Mouse (Mus musculus): ENCODE measurements at regions not wholly inside any gene's neighbourhood (a gene's known extent, or its start where the extent isn't known, plus 50 kb on each side); places are given as distances from the start of the nearest gene placed in this dataset.

GRCm38 (mm10) chr17:45886420-45887049, 145.6 kb downstream of the Vegfa start:
- H3K27me3 ChIP-seq (ENCODE audit: control insufficient read depth in 1 of 2, insufficient read depth in 2 of 2, low read length in 2 of 2) = no peaks in the 10 kb centered on the region; a peak in 3 of 4 replicates
- TF ChIP-seq RAD21 (IDR thresholded peaks at IDR 0.05; ENCODE audit: low read depth, low read length) (no peak), SMC3 (IDR thresholded peaks at IDR 0.05; ENCODE audit: low read depth, low read length) (no peak), ZMIZ1 (IDR thresholded peaks at IDR 0.05; ENCODE audit: low read depth, low read length) (no peak), GATA1 (IDR thresholded peaks at IDR 0.05; ENCODE audit: low read depth, low read length) (no peak), MAFK (IDR thresholded peaks at IDR 0.05; ENCODE audit: borderline replicate concordance, low read depth, low read length) (no peak), RCOR1 (IDR thresholded peaks at IDR 0.05; ENCODE audit: low read depth, low read length) (no peak)
- no peak overlapping the region for H3K9ac ChIP-seq (ENCODE audit: control insufficient read depth, low read depth, low read length, poor library complexity, severe bottlenecking)

DNA sequence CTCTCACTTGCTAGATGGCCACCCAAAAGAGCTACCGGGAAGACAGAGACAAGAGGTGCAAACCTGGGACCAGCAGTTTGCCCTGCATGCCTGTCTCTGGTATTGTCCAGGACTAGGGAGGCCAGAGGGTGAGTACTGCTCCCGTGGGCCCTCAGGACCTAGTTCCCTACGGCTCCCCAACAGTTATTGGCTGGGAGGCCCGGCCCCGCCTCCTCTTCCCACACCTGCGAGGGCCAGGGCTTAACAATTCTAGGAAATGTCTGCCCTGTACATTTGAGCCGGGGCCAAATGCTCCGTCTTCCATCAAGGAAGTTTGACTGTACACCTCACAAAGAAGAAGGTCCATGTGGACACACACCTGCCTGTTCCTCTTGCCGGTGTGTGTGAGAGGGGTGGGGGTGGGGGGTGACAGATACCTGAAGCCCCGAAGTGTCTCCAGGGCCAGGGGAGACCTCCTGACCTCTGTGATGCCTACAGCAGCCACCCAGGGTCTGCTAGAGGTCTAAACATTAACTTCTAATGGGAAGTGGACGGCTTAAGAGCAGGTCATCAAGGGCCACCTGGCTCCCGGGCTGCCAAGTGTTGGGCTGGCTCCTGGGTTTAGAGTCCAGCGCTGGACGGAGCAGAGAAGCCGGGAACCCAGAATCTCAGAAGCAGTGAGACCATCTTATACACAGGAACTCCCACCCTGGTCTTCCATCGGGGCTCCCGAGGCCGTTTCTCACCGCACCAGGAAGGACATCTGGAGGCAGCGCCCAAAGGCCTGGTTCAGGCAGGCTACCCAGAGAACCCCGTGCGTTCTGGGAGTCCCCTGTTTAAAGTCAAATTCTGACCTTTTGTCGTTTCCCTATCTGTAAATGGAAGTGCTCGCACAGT, 146.5 kb downstream of the Vegfa start:
- Histone ChIP-seq H3K79me2 (ENCODE audit: control insufficient read depth, insufficient read depth, low read length, poor library complexity) (no peaks in the 10 kb centered on the region), H3K9ac (ENCODE audit: control insufficient read depth, low read depth, low read length, poor library complexity, severe bottlenecking) (no peak overlapping the region), H3K4me3 (ENCODE audit: control insufficient read depth in 1 of 2, insufficient read depth in 1 of 2, low read depth in 2 of 2, low read length in 2 of 2) (no peak overlapping the region), H3K9me3 (replicated peaks; ENCODE audit: insufficient read depth, low read length) (no peaks in the 10 kb centered on the region), H3K4me1 (ENCODE audit: control insufficient read depth in 1 of 2, insufficient read depth in 2 of 2, low read length in 2 of 2) (no peaks in the 10 kb centered on the region), H3K27me3 (ENCODE audit: control insufficient read depth in 1 of 2, insufficient read depth in 2 of 2, low read length in 2 of 2) (no peaks in the 10 kb centered on the region; a peak in 2 of 4 replicates), H3K36me3 (ENCODE audit: control insufficient read depth in 1 of 2, insufficient read depth in 2 of 2, low read length in 2 of 2) (no peaks in the 10 kb centered on the region), H3K27ac (ENCODE audit: control insufficient read depth, low read depth, low read length) (no peak overlapping the region)
- TF ChIP-seq BHLHE40 (IDR thresholded peaks at IDR 0.05; ENCODE audit: borderline replicate concordance, low read depth, low read length) (no peak), MEF2A (IDR thresholded peaks at IDR 0.05; ENCODE audit: extremely low read depth, insufficient replicate concordance, low read depth, low read length, poor library complexity, severe bottlenecking) (no peak), POLR2A (IDR thresholded peaks at IDR 0.05; ENCODE audit: control insufficient read depth in 1 of 2, insufficient read depth in 1 of 2, low read depth in 1 of 2, low read length in 2 of 2, poor library complexity in 1 of 2) (no peak), ZC3H11A (IDR thresholded peaks at IDR 0.05; ENCODE audit: low read depth, low read length) (no peak), CHD1 (IDR thresholded peaks at IDR 0.05; ENCODE audit: low read depth, low read length) (no peak), ZKSCAN1 (IDR thresholded peaks at IDR 0.05; ENCODE audit: low read depth, low read length) (no peak), KAT2A (conservative IDR thresholded peaks at IDR 0.05; ENCODE audit: low read depth, low read length) (no peak), NELFE (IDR thresholded peaks at IDR 0.05; ENCODE audit: low read depth, low read length) (no peak), UBTF (IDR thresholded peaks at IDR 0.05; ENCODE audit: borderline replicate concordance, insufficient read depth, low read depth, low read length) (no peak), USF2 (IDR thresholded peaks at IDR 0.05; ENCODE audit: borderline replicate concordance in 1 of 2, insufficient read depth in 1 of 2, low read depth in 1 of 2, low read length in 2 of 2) (no peak), RCOR1 (IDR thresholded peaks at IDR 0.05; ENCODE audit: low read depth, low read length) (no peak), SIN3A (IDR thresholded peaks at IDR 0.05; ENCODE audit: low read length) (no peak), USF1 (IDR thresholded peaks at IDR 0.05; ENCODE audit: low read depth, low read length) (no peak), MAZ (IDR thresholded peaks at IDR 0.05; ENCODE audit: low read depth, low read length) (no peak), POLR2AphosphoS2 (IDR thresholded peaks at IDR 0.05; ENCODE audit: low read length) (no peak)
- DNase-seq (ENCODE audit: low read depth, low spot score) = no peak

More at GRCm38 (mm10) chr17:45886420-45887049, 145.6 kb downstream of the Vegfa start:
- no peak for DNase-seq (ENCODE audit: low read depth, low spot score)
- Histone ChIP-seq H3K4me3 (ENCODE audit: control insufficient read depth in 1 of 2, insufficient read depth in 1 of 2, low read depth in 2 of 2, low read length in 2 of 2) (no peak overlapping the region), H3K79me2 (ENCODE audit: control insufficient read depth, insufficient read depth, low read length, poor library complexity) (no peaks in the 10 kb centered on the region), H3K9me3 (replicated peaks; ENCODE audit: insufficient read depth, low read length) (no peaks in the 10 kb centered on the region), H3K4me1 (ENCODE audit: control insufficient read depth in 1 of 2, insufficient read depth in 2 of 2, low read length in 2 of 2) (no peaks in the 10 kb centered on the region), H3K27ac (ENCODE audit: control insufficient read depth, low read depth, low read length) (no peak overlapping the region), H3K36me3 (ENCODE audit: control insufficient read depth in 1 of 2, insufficient read depth in 2 of 2, low read length in 2 of 2) (no peaks in the 10 kb centered on the region)
